ENCODE assay signal across 9 mouse cellular contexts in genomic region chr9:99048724-99049250, GRCm38 (mm10).
A peak's percentile ranks its signal among the peaks of the same experiment; 100 is the strongest.
DNase-seq lines count a peak whose midpoint lies in the region.
"Had no signal": no experiment of that assay in that cellular context is flagged by ENCODE, and none has a peak within 500 bp of the region (broad histone marks: within the 10 kb centered on the region; RNA-seq: fewer than 3 reads in every experiment).

No protein-coding gene starts in this region.

- DNase-seq in cerebellum, postnatal 10 days = peak; percentile 32 to 48
- DNase-seq in cerebellum, adult 9-10 months = no peak
- peak; percentile 65 for DNase-seq in kidney, postnatal 14 days
- DNase-seq in kidney, adult 11 months = no peak
- DNase-seq in heart, adult 9 months (ENCODE audit: low spot score in 2 of 2) = peak; percentile 14 to 19
- peak; percentile 71 for DNase-seq in lung, postnatal 14 days
- no peak for DNase-seq in ovary, postnatal 14 days (ENCODE audit: low spot score)
- DNase-seq in spleen, postnatal 14 days (ENCODE audit: low spot score in 2 of 2) = no peak
- DNase-seq: B cell, adult 2 months had no signal

Comparison
In these comparisons a context has a peak if more than half of its experiments do, and no peak if none do; other contexts are left out.
1. DNase-seq: peak in cerebellum, postnatal 10 days (2 of 2), kidney, postnatal 14 days (single experiment), heart, adult 9 months (2 of 2) and lung, postnatal 14 days (single experiment); none in cerebellum, adult 9-10 months (single experiment), kidney, adult 11 months (single experiment), ovary, postnatal 14 days (single experiment) and spleen, postnatal 14 days (0 of 2).